Mouse (Mus musculus) spleen, adult 2 months (tissue): Measurements from ENCODE around the gene Rhox4f.
"Not testable (repeated sequence)": the region's sequence is repeated elsewhere in the genome, so short reads cannot be mapped to it uniquely, and the experiment has no call there.

ENCODE experiments used
- CTCF ChIP-seq: fragments of 200-500 bp; IDR thresholded peaks from 2 replicates; pipeline ENCODE4 v1.5.1; 2011; ENCODE audit warnings: mild to moderate bottlenecking, inconsistent platforms; ENCODE audit not compliant: insufficient read depth, insufficient read length, insufficient replicate concordance; ENCODE audit errors: extremely low read depth
- POLR2A ChIP-seq: fragments of 200-500 bp; IDR thresholded peaks from 2 replicates; pipeline ENCODE4 v1.6.1; 2011; ENCODE audit warnings: low read depth, low read length, inconsistent platforms

- not testable (repeated sequence) for TF ChIP-seq POLR2A, CTCF
Measured at GRCm38 (mm10) chrX:37571105-37571504, 36.4 kb downstream of the Rhox4f start, which contains the start of gene Rhox2f.
